Mouse (Mus musculus) C2C12 (cell line): Measurements from ENCODE around the gene Marcks.

ENCODE experiments used
- CEBPB ChIP-seq: IDR thresholded peaks from one replicate; pipeline ENCODE4 v1.6.1; 2011; ENCODE audit warnings: low read depth, mild to moderate bottlenecking, control low read depth, moderate library complexity
- CTCF ChIP-seq: IDR thresholded peaks from one replicate; pipeline ENCODE4 v1.5.1; 2011; ENCODE audit not compliant: control insufficient read depth, insufficient read depth, insufficient read length
- MAX ChIP-seq: IDR thresholded peaks from one replicate; pipeline ENCODE4 v1.6.1; 2011; ENCODE audit warnings: mild to moderate bottlenecking, control low read depth
- USF1 ChIP-seq: IDR thresholded peaks from one replicate; pipeline ENCODE4 v1.6.1; 2011; ENCODE audit warnings: low read depth, mild to moderate bottlenecking, control low read depth, moderate library complexity

GRCm38 (mm10) chr10:37115329-37115728 is 23.4 kb downstream of the Marcks start:
- TF ChIP-seq CTCF (no peak), USF1 (no peak), CEBPB (no peak), MAX (no peak)
